Mouse (Mus musculus) telencephalon, adult 2 months (tissue): ENCODE measurements around the gene Ebf3.

Source experiments
- DNase-seq: peaks from one replicate; pipeline ENCODE4 v3.0.0-alpha.2; 2011; ENCODE audit warnings: low read depth, low spot score

Gene Ebf3

DNA sequence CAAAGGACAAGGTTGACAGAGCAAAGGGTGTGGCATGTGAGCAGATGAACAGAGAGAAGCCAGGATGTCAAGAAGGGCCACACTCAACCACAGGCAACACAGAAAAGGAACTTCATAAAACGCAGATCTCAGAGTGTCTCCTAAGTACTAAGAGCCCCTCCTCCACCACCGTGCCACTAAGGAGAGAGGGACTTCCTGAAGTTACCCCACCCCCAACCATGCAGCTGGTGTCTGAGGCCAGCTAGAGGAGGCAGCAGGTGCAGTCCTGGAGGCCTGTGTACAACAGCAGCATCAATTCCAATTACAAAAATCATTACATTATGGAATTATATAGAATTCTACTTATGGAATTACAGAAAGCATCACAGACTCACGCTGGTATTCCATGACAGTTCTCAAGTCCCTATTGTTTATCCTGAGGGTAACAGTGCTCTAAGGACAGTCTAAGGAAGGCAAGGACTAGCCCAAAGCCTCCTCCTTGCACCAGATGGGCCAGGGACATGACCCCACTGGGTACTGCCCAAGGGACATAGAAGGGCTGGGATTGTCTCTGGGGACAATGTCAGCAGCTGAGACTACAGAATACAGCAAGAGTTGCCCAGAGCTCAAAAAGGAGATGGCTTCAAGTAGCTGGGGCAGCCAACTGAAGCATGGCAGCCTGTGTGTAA is 24.8 kb downstream of the Ebf3 start:
- no peak for DNase-seq

DNA sequence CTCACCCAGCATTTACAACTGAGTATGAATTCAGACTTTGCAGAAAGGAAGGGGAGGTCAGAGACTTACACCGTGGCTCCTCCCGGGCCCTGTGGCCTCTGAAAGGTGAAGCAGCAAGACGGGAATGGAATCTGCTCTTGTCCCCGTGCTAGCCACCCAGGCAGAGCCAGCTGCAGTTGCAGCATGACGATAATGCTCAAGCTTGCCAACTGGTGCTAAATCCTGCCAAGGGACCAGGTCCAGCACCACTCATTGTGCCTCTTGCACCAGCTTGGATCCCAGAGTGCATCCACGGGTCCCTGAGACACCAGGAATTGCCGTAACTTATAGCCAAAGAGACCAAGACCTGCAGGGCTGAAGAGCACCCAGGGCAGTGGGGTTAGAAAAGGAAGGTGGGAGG is 36.1 kb downstream of the Ebf3 start:
- no peak for DNase-seq

DNA sequence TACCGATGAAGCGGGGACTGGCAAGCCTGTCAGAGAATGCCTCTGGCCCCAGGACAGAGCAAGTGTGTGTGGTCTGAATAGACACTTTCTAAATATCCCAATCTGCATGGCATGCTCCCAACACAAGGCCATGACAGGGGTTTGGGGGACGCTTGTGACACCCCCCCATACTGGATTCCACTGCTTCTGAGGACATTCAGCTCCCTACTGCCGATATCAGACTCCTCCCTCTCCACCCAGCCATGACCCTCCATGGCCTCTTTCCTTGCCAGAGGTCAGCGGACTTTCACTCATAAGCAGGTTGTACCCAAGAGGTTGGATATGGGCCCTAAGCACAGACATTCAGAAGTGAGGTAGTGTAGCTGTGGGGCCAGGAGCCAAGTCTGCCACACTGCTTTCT is 36.5 kb downstream of the Ebf3 start:
- no peak for DNase-seq

DNA sequence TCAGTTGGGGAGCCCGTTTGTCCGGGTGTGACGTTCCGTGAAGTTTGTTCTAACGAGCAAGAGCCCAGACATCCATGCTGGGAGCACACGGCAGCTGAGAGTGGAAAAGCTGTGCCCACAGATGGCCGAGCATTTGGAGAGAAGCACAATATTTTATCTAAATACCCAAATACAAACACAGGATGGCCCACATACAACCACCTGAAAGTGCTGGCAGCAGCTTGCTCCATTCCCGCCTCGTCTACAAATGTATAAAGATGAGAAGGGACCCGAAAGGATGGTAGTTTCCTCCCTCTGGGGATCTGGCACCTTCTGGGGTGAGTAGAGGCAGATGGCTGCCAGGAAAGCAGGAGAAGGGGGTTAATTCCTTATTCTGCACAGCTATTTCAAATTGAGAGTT is 42.0 kb downstream of the Ebf3 start:
- DNase-seq, result no peak

DNA sequence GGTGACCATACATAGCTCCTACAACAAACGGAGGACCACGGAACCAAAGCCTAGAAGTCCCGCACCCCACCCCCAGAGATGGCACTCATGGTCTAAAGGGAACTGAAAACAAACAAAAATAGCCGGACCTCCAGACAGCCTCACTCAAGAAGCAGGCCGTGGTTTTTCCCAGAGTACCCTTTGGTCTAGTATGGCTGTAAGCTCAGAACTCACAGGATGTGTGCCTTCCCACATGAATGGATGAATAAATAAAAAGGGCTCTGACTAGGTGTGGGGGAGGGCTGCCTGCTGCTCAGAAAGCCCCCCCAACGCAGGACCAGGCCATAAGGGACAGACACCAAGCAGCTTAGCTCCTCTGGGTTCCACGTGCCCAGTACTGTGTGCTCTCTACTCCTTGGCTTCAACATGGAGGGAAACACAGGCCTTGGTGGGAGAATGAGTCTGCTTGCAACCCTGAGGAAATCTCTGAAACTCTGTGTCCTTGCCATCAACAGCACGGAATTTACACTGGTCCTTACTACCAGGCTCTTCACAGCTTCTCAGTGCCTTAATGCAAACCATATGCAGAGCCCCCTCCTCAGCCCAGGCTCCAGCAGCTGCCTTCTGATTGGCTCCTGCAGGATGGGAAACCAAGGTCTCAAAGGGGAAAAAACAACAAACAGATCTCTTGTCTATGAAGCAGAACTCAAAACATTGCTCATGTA is 45.6 kb downstream of the Ebf3 start:
- DNase-seq, result no peak

DNA sequence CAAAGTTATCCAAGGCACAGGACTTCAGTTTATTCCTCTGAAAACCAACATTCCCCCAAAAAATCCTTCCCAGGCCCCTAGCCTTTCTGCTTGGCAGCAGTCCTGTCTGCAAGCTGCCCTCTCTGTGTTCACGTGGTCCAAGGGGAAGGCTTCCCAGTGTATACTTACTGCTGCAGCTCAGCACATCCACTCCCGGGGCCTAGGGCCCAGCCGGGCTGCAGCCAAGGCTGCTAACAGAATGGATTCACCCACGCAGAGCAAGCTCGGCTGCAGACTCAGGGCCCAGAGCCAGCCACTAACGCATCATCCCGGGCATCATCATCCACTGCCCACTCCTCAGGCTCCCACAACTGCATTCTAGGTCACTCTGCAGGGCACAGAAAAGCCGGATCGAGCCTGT is 46.8 kb downstream of the Ebf3 start:
- DNase-seq, result no peak

DNA sequence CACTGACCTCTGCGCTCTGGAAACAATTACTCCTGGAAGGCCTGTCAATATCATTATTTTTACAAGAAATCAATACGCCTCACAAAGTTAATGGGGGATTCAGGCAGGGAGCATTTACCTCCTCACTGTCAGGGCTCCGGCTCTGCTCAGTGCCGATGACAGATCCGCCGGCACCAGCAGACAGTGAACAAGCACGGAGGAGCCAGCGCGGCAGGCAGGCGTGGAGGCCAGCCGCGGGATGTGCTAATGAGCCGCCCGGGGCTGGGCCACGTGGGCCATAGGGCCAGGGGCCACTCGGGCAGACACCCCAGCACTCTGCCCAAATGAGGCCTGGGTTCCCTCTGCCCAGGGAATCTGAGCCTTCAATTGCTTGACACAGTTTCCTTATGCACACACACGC is 47.7 kb downstream of the Ebf3 start:
- DNase-seq, result no peak

DNA sequence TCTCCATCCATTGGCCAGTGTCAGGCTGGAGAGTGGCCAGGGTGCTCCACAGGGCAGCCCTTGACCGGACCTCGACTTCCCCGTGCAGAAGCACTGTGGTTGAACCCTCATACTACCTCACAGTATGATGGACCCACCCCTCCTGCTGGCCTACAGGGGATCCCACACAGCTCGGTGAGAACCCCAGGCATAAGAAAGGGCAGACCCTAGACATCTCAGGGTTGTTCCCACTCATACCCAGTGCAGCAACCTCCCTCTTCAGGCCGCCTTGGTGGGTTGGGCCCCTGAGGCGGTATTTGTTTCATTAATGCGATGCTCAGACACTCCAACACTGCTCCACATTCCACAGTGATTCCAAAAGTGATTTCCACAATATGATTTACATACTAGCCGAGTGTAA is 51.9 kb downstream of the Ebf3 start:
- no peak for DNase-seq

DNA sequence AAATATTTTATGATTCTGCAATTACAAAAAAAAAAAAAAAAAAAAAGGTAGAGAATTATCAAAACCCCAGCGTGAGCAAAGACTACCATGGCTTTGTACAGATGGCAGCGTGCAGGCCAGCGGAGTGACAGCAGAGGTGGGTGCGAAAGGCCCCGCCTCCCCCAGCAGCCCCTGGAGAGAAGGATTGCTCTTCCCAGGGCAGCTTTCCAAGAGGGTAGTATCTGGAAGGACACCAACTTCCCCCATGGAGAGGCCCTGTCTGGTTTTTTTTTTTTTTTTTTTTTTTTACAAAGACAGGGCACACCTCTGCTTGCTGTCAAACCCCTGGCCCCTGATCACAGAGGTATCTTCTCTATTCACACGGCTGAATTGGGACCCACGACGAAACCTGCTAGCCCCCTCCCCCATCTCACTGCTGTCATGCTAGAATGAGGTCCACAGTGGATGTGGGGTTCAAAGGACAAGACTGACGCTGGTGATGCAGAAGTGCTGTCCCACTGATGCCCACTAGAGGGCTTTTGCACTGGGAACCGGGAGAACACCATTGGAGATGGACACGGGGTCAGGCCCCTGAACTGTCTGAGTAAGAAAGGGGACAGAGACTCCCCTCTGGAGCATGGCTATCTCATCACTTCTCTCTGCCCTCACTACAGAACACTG is 67.9 kb downstream of the Ebf3 start:
- no peak for DNase-seq

DNA sequence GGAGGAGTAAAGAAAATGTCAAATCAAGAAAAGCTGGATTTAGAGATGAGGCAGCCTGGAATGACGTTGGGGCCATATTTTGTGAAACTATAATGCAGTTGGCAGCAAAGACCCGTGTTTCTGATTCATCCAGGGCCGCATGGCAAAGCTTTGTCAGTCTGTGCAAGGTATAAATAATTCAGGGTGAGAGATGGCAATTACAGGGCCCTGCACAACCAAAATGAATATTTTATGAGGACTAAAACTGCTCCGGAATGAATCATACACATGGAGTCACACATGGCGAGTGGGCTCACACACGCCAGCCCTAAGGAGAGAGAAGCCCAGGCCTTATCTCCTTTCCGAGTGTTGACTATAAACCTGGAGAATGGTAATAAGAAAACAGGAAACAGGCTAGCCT is 69.4 kb downstream of the Ebf3 start:
- no peak for DNase-seq

DNA sequence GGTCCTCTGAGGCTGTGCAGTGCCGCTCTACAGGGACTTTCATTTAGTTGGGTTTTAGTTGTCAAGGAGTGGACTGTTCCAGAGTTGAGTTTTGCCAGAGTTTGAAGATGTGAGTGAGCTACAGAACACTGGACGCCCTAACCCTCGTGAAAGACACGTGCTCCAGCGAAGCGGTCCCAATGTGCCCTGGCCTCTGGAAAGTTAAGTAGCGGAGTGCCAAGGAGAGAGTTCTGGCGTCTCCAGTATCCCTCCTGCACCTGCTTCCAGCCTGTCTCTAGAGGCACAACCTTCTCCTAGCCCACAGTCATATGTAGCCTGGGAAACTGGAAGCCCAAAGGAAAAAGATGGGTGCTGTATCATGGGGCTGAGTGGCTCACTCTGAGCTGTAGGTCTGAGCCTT is 73.8 kb downstream of the Ebf3 start:
- DNase-seq, result no peak

DNA sequence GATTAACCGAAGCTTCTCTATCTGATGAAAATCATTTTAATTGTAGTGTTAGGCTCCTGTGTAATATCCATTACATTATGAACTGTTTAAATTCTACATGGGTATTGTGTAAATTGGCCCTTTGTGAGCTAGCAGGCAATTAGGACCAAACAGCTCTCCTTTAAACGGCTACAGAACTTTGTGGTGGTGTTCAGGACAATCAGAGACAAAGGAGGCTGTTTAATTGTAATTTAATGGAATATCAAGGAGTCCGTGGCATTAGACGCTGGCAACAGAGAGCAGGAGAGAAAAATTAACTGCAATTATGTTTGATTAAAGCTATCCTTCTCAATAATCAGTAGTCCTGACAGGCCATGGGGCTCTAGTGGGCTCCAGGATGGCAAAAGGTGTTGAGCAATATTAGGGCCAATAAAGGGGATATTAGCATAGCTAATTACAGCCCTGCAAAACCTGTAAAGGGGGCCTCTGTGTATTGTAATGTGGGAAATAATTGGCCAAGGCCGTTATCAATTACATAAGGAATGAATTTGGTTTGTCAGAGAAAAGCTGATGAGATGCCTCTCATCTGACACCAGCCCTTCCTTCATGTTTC is 74.6 kb downstream of the Ebf3 start:
- no peak for DNase-seq

DNA sequence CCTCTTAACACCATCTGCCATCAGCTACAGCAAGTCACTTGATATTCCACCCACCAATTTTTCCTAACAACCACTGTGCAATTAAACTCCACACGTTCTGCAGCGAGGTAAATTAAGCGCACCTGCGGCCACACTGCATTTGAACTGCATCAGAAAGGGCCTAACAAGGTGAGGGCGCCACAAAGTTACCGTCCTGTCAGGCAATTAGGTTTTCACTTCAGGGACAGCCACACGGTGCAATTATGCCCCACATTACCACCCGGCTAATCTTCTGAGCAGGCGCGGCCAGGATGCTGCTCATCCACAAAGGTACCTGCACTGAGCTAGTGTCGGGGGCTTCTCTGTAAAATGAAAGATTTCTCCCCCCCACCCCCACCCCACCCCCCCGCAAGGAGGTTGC is 76.8 kb downstream of the Ebf3 start:
- DNase-seq, result no peak

DNA sequence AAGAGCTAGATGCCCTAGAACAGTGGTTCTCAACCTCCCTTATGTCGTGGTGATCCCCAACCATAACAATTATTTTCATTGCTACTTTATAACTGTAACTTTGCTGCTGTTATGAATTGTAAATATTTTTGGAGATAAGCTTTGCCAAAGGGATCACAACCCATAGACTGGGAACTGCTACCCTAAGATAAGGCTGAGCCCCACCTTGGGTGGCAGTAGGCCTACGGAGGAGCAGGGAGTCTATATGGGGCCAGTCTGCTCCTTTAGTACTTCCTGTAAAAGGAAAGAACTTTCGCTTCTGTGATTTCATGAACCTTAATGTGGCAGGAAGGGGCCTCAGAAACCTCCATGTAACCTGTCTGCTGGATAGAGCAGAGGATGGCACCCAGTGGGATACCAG is 90.4 kb downstream of the Ebf3 start:
- DNase-seq, result no peak

DNA sequence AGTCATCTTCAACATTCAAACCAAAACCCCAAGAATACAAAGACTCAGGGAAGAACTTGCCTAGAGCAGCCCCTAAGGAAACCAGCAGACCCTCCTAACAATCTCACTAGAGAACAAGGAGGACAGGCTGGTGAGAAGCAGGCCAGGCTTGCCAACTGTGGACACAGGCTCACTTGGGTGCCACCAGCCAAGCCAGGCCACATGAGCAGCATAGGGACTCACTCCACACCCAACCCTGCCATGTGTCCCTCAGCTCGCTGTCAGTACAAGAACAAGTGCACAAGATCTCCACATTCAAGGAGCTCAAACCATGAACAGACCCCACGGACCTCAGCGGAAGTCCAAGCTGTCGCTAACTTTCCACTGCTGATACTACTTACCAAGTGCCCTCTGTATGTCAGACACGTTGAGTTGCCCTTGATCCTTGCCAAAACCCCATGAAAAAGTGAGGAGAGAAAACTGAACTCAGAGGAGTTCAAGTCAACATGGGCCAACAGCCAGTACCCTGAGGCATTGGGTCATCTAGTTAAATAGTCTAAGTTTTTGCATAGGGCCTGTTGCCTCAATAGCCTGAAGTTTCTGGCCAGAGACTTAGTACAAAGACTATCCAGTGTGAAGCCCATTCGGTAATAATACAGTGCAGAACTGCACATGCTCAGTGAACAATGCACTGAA is 91.3 kb downstream of the Ebf3 start:
- no peak for DNase-seq

DNA sequence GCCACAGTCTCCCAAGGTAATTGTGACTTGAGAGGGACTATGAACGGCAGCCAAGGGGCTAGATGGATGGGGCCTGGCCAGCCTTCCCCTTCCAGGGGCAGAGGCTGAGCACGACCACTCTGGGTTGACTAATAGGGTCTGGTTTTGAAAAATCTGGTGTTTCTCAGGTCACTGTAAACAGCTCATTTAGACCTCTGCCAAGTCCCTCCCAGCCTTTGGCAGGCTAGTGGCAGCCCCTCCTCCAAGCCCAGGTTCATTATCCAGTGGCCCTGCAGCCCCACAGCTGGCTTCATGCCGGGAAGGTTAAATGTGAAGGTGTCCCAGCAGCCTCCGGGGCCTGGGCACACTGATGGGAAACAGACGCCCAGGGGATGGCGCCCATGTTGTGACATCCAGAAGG is 92.6 kb downstream of the Ebf3 start:
- no peak for DNase-seq

DNA sequence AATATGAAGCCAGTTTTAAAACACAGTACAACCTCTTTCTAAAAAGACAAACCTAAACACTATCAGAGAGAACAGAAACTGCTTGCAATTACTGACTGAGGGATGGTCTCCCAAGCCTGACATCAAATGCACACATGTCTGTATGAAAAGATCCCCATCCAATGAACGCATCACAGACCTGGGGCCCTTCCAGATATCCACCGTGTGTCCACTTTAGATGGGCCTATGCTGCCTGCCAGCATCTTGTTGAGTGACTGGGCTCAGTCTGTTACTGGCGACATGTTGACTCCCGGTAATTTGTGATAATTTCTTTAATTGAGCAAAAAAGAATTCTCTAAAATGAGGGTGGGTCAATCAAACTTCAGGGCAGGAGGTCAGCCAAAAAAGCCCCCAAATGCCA is 93.8 kb downstream of the Ebf3 start:
- DNase-seq, result no peak

DNA sequence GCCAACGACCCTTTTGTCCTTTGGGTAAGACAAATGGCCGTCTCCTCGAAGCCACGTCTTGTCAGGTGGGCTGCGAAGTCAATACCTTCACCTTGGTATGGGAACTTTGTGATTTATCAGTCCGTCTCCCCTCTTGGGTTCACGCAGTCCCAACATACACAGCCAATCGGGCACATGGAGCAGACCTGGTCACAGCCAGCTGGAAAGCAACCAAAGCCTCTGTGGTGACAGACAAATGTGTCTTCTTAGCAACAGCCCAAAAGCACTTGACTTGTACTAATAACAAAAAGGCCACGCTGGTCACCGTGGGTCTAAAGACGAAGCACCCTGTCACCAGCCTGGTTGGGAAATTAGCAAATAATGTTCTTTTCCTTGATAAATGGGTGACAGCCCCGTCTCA is 95.5 kb downstream of the Ebf3 start:
- no peak for DNase-seq

DNA sequence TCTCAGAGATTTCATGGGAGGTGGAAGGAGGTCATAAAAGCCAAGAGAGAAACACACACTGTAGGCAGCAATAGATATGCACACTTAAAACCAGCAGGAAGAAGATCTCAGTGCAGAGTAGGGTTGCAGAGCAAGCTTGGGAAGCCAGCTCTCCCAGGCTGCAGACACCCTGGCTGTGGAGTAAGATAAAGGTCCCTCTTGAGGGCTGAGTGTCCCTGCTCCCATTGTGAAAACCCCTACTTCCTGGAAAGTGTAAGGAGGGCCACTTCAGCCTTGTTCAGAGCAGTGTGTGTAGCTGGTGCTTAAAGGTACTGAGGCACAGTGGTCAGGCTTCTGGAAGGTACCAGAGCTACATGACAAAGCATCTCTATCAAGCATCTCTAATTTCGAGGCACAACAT is 100.8 kb downstream of the Ebf3 start:
- no peak for DNase-seq

DNA sequence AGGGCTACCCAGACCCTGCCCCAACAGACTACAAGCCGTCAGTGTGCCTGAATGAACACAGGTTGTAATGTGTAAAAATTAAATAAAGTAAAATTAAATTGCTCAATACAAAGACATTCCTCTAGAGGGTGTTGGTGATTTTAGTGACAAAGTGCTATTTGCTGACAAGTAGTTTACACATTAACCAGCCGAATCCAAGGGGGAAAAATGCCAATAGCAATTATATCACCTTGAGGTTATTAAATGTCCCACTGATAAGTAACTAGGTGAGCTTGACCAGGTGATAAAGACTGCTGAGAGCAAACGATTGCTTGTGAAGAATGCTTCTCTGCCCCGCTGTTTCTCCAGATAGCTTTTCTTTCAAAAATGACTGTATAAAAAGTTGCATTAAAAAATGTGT is 102.9 kb downstream of the Ebf3 start:
- no peak for DNase-seq

DNA sequence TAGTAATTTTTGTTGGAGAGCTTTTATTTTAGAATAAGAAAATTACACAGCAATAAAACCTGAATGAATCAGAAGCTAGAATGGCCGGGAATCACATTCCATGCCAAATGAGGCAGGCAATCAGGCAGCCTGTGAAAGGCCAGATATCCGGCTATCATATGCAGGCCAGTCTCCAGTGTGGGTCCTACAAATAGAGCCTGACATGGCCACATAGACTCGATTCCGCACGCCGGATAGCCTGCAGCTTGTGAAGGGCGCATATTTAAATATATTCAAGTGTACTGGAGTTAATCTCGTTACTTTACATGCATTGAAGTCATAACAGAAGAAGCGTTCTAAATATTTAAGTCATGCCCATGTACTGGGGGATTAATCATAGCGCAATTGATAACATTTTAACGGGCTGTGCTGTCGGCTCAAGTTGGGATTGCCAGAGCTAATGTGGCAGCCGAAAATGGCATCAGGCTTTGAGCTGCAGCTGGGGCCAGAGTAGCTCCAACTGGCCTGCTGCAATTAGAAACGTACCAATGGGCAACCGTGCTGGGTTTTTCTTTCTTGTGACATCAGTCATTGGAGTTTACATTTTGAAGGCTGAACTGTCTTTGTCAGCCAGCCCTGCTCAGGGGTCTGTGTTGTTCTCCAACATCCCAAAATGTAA is 104.4 kb downstream of the Ebf3 start:
- DNase-seq, result no peak

DNA sequence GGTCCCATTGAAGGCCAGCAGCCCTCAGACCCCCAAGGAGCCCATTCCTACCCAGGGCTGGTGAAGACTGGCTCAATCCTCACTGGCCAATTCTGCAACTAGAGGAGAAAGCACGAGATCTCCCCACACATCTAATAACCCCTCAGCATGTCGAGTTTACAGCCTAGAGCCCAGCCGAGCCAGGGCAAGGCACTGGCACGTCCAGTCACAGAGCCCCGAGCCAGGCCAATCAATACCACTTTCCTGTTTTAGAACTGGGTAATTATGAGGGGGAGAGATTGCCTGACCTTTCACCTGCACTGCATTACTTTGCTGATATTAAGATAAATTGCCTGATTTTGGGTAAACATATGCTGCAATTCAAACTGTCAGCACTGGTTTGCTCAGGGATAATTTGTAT is 105.7 kb downstream of the Ebf3 start:
- no peak for DNase-seq
